Comparison of ENCODE assay signal across 9 mouse cellular contexts in the genomic region with DNA sequence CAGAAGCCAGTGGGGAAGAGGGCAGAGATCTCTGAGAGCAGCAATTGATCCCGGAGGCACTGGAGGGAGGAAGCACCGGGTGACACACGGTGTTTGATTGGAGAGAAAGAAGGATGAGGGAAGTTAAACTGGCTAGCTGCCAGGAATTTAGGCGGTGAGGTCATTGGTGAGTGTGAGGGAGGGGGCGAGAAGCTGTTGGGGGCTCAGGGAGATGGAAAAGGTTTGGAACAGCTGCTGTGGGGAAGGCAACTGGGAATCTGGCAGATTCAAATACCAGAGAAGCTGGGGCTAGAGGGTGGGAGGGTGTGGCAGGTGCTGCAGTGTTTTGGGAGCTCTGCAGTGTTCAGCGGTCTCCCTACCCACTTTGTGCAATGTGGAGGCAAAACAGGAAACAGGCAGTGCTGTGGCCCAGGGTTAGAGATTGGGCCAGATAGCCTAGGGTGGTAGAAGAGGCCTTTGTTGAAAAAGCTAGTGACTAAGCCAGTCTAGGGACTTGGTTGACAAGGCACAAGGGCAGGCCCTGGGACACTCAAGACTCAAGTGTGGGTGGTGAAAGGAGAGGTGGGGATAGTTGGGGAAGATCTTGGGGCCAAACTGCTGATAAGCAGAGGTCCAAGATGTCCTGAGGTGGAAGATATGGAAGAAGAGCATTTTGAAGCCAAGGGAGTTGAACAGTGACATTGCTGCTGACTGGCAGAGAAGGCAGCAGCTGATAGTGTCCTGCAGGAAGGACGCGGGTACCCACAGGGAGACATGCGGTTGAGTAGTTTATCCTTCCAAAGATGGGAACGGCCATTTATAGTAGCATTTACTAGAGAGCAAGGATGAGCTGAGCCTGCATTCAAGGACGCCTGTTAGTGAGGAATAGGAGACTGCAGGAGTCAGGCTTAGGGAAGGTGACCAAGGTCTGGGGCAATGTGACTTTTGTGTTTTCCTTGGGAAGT. TPM values are rescaled to one million over a fixed set of nuclear protein-coding genes. Genes with fewer than 3 reads are reported as not detected.
A peak's percentile ranks its signal among the peaks of the same experiment; 100 is the strongest.
DNase-seq lines count a peak whose midpoint lies in the region; ATAC-seq and TF ChIP-seq lines count a peak whose summit lies in the region.
"Had no signal": no experiment of that assay in that cellular context is flagged by ENCODE, and none has a peak within 500 bp of the region (broad histone marks: within the 10 kb centered on the region; RNA-seq: fewer than 3 reads in every experiment).

No protein-coding gene starts in this region.

- no peak overlapping the region for H3K4me3 ChIP-seq in midbrain, postnatal 0 days (ENCODE audit: low read depth, low read length)
- no peak overlapping the region for H3K4me3 ChIP-seq in midbrain, embryonic 13.5 days (replicated peaks)
- peak overlapping the region; percentile 94 for H3K4me3 ChIP-seq in heart, embryonic 13.5 days
- H3K4me3 ChIP-seq in lung, embryonic 16.5 days (ENCODE audit: low read length), result peak overlapping the region; percentile 63
- no peak overlapping the region for H3K4me3 ChIP-seq in midbrain, embryonic 10.5 days

- H3K27ac ChIP-seq in midbrain, postnatal 0 days (ENCODE audit: low read depth, low read length), result no peak overlapping the region
- no peak overlapping the region for H3K27ac ChIP-seq in midbrain, embryonic 13.5 days
- H3K27ac ChIP-seq in heart, embryonic 13.5 days (replicated peaks), result peak overlapping the region; percentile 100
- H3K27ac ChIP-seq in lung, embryonic 16.5 days (ENCODE audit: low read length), result 0 out of 2 replicates have a peak overlapping the region, but pooled peaks have one; percentile 32
- no peak overlapping the region for H3K27ac ChIP-seq in midbrain, embryonic 10.5 days (replicated peaks)

- no peak overlapping the region for H3K9ac ChIP-seq in midbrain, postnatal 0 days (replicated peaks; ENCODE audit: low read length, poor library complexity, severe bottlenecking)
- H3K9ac ChIP-seq in midbrain, embryonic 13.5 days (replicated peaks), result no peak overlapping the region
- peak overlapping the region; percentile 100 for H3K9ac ChIP-seq in heart, embryonic 13.5 days
- H3K9ac ChIP-seq in lung, embryonic 16.5 days (ENCODE audit: low read length), result 0 out of 2 replicates have a peak overlapping the region, but pooled peaks have one; percentile 46

- 64% methylated on average over 11 of the region's 11 CpGs for WGBS in midbrain, postnatal 0 days
- WGBS in midbrain, embryonic 13.5 days, result 62% methylated on average over 11 of the region's 11 CpGs
- WGBS in heart, embryonic 13.5 days, result 15% methylated on average over 11 of the region's 11 CpGs
- 43% methylated on average over 11 of the region's 11 CpGs for WGBS in lung, embryonic 16.5 days
- WGBS in midbrain, embryonic 10.5 days, result 86% methylated on average over 11 of the region's 11 CpGs

- no peak for ATAC-seq in midbrain, postnatal 0 days (ENCODE audit: low FRiP score)
- ATAC-seq in midbrain, embryonic 13.5 days, result no peak
- ATAC-seq in heart, embryonic 13.5 days (ENCODE audit: extremely low read depth, insufficient number of reproducible peaks, low FRiP score, low TSS enrichment), result no peak
- ATAC-seq in lung, embryonic 16.5 days (ENCODE audit: low read depth), result no peak

- peak overlapping the region; percentile 12; the same call in 1 of the 2 replicates for H3K4me2 ChIP-seq in midbrain, postnatal 0 days (ENCODE audit: low read depth, low read length, poor library complexity, severe bottlenecking)
- no peak overlapping the region for H3K4me2 ChIP-seq in midbrain, embryonic 13.5 days (replicated peaks)
- H3K4me2 ChIP-seq in heart, embryonic 13.5 days, result peak overlapping the region; percentile 98
- H3K4me2 ChIP-seq in lung, embryonic 16.5 days (ENCODE audit: low read depth, low read length), result peak overlapping the region; percentile 89

- no peak for TF ChIP-seq CTCF in midbrain, postnatal 0 days (IDR thresholded peaks at IDR 0.05)

- peaks cover 17% of the 10 kb centered on the region; the same call in 1 of the 2 replicates for H3K4me1 ChIP-seq in midbrain, postnatal 0 days (ENCODE audit: insufficient read depth, low read length)
- H3K4me1 ChIP-seq in midbrain, embryonic 13.5 days (replicated peaks), result peaks cover 41% of the 10 kb centered on the region
- H3K4me1 ChIP-seq in heart, embryonic 13.5 days, result peaks cover 86% of the 10 kb centered on the region
- peaks cover 67% of the 10 kb centered on the region for H3K4me1 ChIP-seq in lung, embryonic 16.5 days (replicated peaks; ENCODE audit: control insufficient read depth, insufficient read depth, low read length)
- peaks cover 40% of the 10 kb centered on the region for H3K4me1 ChIP-seq in midbrain, embryonic 10.5 days

- peak; percentile 52 to 62 for DNase-seq in cerebellum, postnatal 10 days
- no peak for DNase-seq in cerebellum, postnatal 36 days
- peak; percentile 50 for DNase-seq in midbrain, postnatal 0 days (ENCODE audit: low spot score)
- DNase-seq in ovary, postnatal 14 days (ENCODE audit: low spot score), result no peak
- no peak for DNase-seq in midbrain, embryonic 10.5 days (ENCODE audit: low spot score)

- H3K9me3 ChIP-seq in midbrain, postnatal 0 days (ENCODE audit: low read length), result no peaks in the 10 kb centered on the region
- no peaks in the 10 kb centered on the region for H3K9me3 ChIP-seq in midbrain, embryonic 13.5 days
- no peaks in the 10 kb centered on the region for H3K9me3 ChIP-seq in heart, embryonic 13.5 days
- no peaks in the 10 kb centered on the region for H3K9me3 ChIP-seq in lung, embryonic 16.5 days (ENCODE audit: control insufficient read depth, low read length)
- H3K9me3 ChIP-seq in midbrain, embryonic 10.5 days (replicated peaks), result no peaks in the 10 kb centered on the region

- peaks cover 31% of the 10 kb centered on the region for H3K36me3 ChIP-seq in midbrain, postnatal 0 days (ENCODE audit: insufficient read depth, low read length)
- H3K36me3 ChIP-seq in midbrain, embryonic 13.5 days, result peaks cover 62% of the 10 kb centered on the region
- H3K36me3 ChIP-seq in heart, embryonic 13.5 days, result peaks cover 79% of the 10 kb centered on the region
- H3K36me3 ChIP-seq in lung, embryonic 16.5 days (ENCODE audit: control insufficient read depth, insufficient read depth, low read length), result peaks cover 32% of the 10 kb centered on the region
- H3K36me3 ChIP-seq in midbrain, embryonic 10.5 days, result peaks cover 81% of the 10 kb centered on the region

- H3K27me3 ChIP-seq in midbrain, postnatal 0 days (ENCODE audit: insufficient read depth, low read length), result no peaks in the 10 kb centered on the region
- H3K27me3 ChIP-seq in midbrain, embryonic 13.5 days, result no peaks in the 10 kb centered on the region
- H3K27me3 ChIP-seq in heart, embryonic 13.5 days (replicated peaks), result no peaks in the 10 kb centered on the region
- no peaks in the 10 kb centered on the region for H3K27me3 ChIP-seq in lung, embryonic 16.5 days (ENCODE audit: control insufficient read depth, insufficient read depth, low read depth, low read length)
- H3K27me3 ChIP-seq in midbrain, embryonic 10.5 days (ENCODE audit: low read depth, poor library complexity, severe bottlenecking), result no peaks in the 10 kb centered on the region

RNA-seq across cellular contexts. Expression of a gene that starts 4.9 kb away (rescaled TPM):
- total RNA-seq in midbrain, postnatal 0 days (2014; rRNA removed), result 47.3 and 71.7 TPM in 2 replicates
- polyA plus RNA-seq in midbrain, postnatal 0 days (2015; fragmentation: Nextera tagmentation; extraction: Ambion mirVana), result 60.5 and 62.7 TPM in 2 replicates
- polyA plus RNA-seq in midbrain, embryonic 13.5 days (2015; fragmentation: Nextera tagmentation; extraction: Ambion mirVana), result 43.2 and 46.2 TPM in 2 replicates
- 156 and 173 TPM in 2 replicates for polyA plus RNA-seq in heart, embryonic 13.5 days (2015; fragmentation: Nextera tagmentation; extraction: Ambion mirVana)
- 188 and 203 TPM in 2 replicates for polyA plus RNA-seq in lung, embryonic 16.5 days (2015; fragmentation: Nextera tagmentation; extraction: Ambion mirVana)
- polyA plus RNA-seq in midbrain, embryonic 10.5 days (2016; fragmentation: Nextera tagmentation; extraction: Ambion mirVana), result 84.5 and 88.1 TPM in 2 replicates

RNA-seq across cellular contexts. Expression of a gene that starts 18.7 kb away (rescaled TPM):
- total RNA-seq in midbrain, postnatal 0 days (2014; rRNA removed), result 0.71 and 1.1 TPM in 2 replicates
- polyA plus RNA-seq in midbrain, postnatal 0 days (2015; fragmentation: Nextera tagmentation; extraction: Ambion mirVana), result 0.58 and 0.74 TPM in 2 replicates
- 0.24 TPM in 2 replicates for polyA plus RNA-seq in midbrain, embryonic 13.5 days (2015; fragmentation: Nextera tagmentation; extraction: Ambion mirVana)
- polyA plus RNA-seq in heart, embryonic 13.5 days (2015; fragmentation: Nextera tagmentation; extraction: Ambion mirVana), result 3.3 and 3.4 TPM in 2 replicates
- polyA plus RNA-seq in lung, embryonic 16.5 days (2015; fragmentation: Nextera tagmentation; extraction: Ambion mirVana), result 18.5 and 18.8 TPM in 2 replicates
- polyA plus RNA-seq in midbrain, embryonic 10.5 days (2016; fragmentation: Nextera tagmentation; extraction: Ambion mirVana), result 1.2 and 1.5 TPM in 2 replicates

RNA-seq across cellular contexts. Expression of a gene that starts 29.9 kb away (rescaled TPM):
- total RNA-seq in midbrain, postnatal 0 days (2014; rRNA removed), result 55.6 and 59.6 TPM in 2 replicates
- polyA plus RNA-seq in midbrain, postnatal 0 days (2015; fragmentation: Nextera tagmentation; extraction: Ambion mirVana), result 5.6 and 6.0 TPM in 2 replicates
- polyA plus RNA-seq in midbrain, embryonic 13.5 days (2015; fragmentation: Nextera tagmentation; extraction: Ambion mirVana), result 5.4 and 5.7 TPM in 2 replicates
- 0.17 TPM in 2 replicates for polyA plus RNA-seq in heart, embryonic 13.5 days (2015; fragmentation: Nextera tagmentation; extraction: Ambion mirVana)
- polyA plus RNA-seq in lung, embryonic 16.5 days (2015; fragmentation: Nextera tagmentation; extraction: Ambion mirVana), result 0.10 and 0.16 TPM in 2 replicates
- polyA plus RNA-seq in midbrain, embryonic 10.5 days (2016; fragmentation: Nextera tagmentation; extraction: Ambion mirVana), result 2.2 and 2.4 TPM in 2 replicates

RNA-seq across cellular contexts. Expression of a gene that starts 45.7 kb away (rescaled TPM):
- total RNA-seq in midbrain, postnatal 0 days (2014; rRNA removed), result not detected in 2 replicates
- not detected in 2 replicates for polyA plus RNA-seq in midbrain, postnatal 0 days (2015; fragmentation: Nextera tagmentation; extraction: Ambion mirVana)
- polyA plus RNA-seq in midbrain, embryonic 13.5 days (2015; fragmentation: Nextera tagmentation; extraction: Ambion mirVana), result not detected in 2 replicates
- not detected in 2 replicates for polyA plus RNA-seq in heart, embryonic 13.5 days (2015; fragmentation: Nextera tagmentation; extraction: Ambion mirVana)
- not detected in 2 replicates for polyA plus RNA-seq in lung, embryonic 16.5 days (2015; fragmentation: Nextera tagmentation; extraction: Ambion mirVana)
- not detected in 2 replicates for polyA plus RNA-seq in midbrain, embryonic 10.5 days (2016; fragmentation: Nextera tagmentation; extraction: Ambion mirVana)

RNA-seq across cellular contexts. Expression of a gene that starts 50.9 kb away (rescaled TPM):
- not detected in 2 replicates for total RNA-seq in midbrain, postnatal 0 days (2014; rRNA removed)
- polyA plus RNA-seq in midbrain, postnatal 0 days (2015; fragmentation: Nextera tagmentation; extraction: Ambion mirVana), result not detected in 2 replicates
- not detected in 2 replicates for polyA plus RNA-seq in midbrain, embryonic 13.5 days (2015; fragmentation: Nextera tagmentation; extraction: Ambion mirVana)
- not detected in 2 replicates for polyA plus RNA-seq in heart, embryonic 13.5 days (2015; fragmentation: Nextera tagmentation; extraction: Ambion mirVana)
- not detected in 2 replicates for polyA plus RNA-seq in lung, embryonic 16.5 days (2015; fragmentation: Nextera tagmentation; extraction: Ambion mirVana)
- not detected in 2 replicates for polyA plus RNA-seq in midbrain, embryonic 10.5 days (2016; fragmentation: Nextera tagmentation; extraction: Ambion mirVana)
- total RNA-seq: gastrocnemius, postnatal 4 days had no signal

Comparison
In these comparisons a context has a peak if more than half of its experiments do, and no peak if none do; other contexts are left out.
1. DNase-seq: peak in cerebellum, postnatal 10 days (2 of 2) and midbrain, postnatal 0 days (single experiment); none in cerebellum, postnatal 36 days (0 of 2), ovary, postnatal 14 days (single experiment) and midbrain, embryonic 10.5 days (single experiment).
2. H3K27ac ChIP-seq: peak in heart, embryonic 13.5 days (single experiment) and lung, embryonic 16.5 days (single experiment); none in midbrain, postnatal 0 days (single experiment), midbrain, embryonic 13.5 days (single experiment) and midbrain, embryonic 10.5 days (single experiment).
3. H3K4me3 ChIP-seq: peak in heart, embryonic 13.5 days (single experiment) and lung, embryonic 16.5 days (single experiment); none in midbrain, postnatal 0 days (single experiment), midbrain, embryonic 13.5 days (single experiment) and midbrain, embryonic 10.5 days (single experiment).
4. H3K9ac ChIP-seq: peak in heart, embryonic 13.5 days (single experiment) and lung, embryonic 16.5 days (single experiment); none in midbrain, postnatal 0 days (single experiment) and midbrain, embryonic 13.5 days (single experiment).